Mouse (Mus musculus): ENCODE measurements around the gene Fbxl2.

The Fbxl2 gene

GRCm38 (mm10) chr9:114016402-114016801, 29.6 kb downstream of the Fbxl2 start:
- DNase-seq, result no peak

- no peak for DNase-seq
Measured at GRCm38 (mm10) chr9:114015724-114016123, 30.3 kb downstream of the Fbxl2 start.

GRCm38 (mm10) chr9:114014034-114014433, 32.0 kb downstream of the Fbxl2 start:
- no peak for DNase-seq

GRCm38 (mm10) chr9:114011203-114011602, 34.8 kb downstream of the Fbxl2 start:
- no peak for DNase-seq

- no peak for DNase-seq
Measured at GRCm38 (mm10) chr9:114009526-114009925, 36.5 kb downstream of the Fbxl2 start.

- DNase-seq, result no peak
Measured at GRCm38 (mm10) chr9:114007850-114008350, 38.1 kb downstream of the Fbxl2 start.

GRCm38 (mm10) chr9:114006801-114007200, 39.2 kb downstream of the Fbxl2 start:
- DNase-seq, result no peak

GRCm38 (mm10) chr9:113998311-113998710, 47.7 kb downstream of the Fbxl2 start:
- DNase-seq, result no peak

- no peak for DNase-seq
Measured at GRCm38 (mm10) chr9:113992810-113993209, 53.2 kb downstream of the Fbxl2 start.

- DNase-seq, result peak; percentile 33 to 75
Measured at GRCm38 (mm10) chr9:113990547-113991248, 55.3 kb downstream of the Fbxl2 start.

GRCm38 (mm10) chr9:113984946-113985620, 60.9 kb downstream of the Fbxl2 start:
- DNase-seq, result no peak

GRCm38 (mm10) chr9:113982883-113983670, 62.9 kb downstream of the Fbxl2 start:
- DNase-seq, result no peak

GRCm38 (mm10) chr9:113982451-113982850, 63.5 kb downstream of the Fbxl2 start:
- DNase-seq, result no peak

- no peak for DNase-seq
Measured at GRCm38 (mm10) chr9:113981099-113981880, 64.7 kb downstream of the Fbxl2 start.

- no peak for DNase-seq
Measured at GRCm38 (mm10) chr9:113979356-113979755, 66.6 kb downstream of the Fbxl2 start.

GRCm38 (mm10) chr9:113978656-113979055, 67.3 kb downstream of the Fbxl2 start:
- no peak for DNase-seq

GRCm38 (mm10) chr9:113977225-113977840, 68.7 kb downstream of the Fbxl2 start:
- DNase-seq, result no peak

- DNase-seq, result no peak
Measured at GRCm38 (mm10) chr9:113976264-113976663, 69.7 kb downstream of the Fbxl2 start.

GRCm38 (mm10) chr9:113975442-113975841, 70.5 kb downstream of the Fbxl2 start:
- DNase-seq, result no peak

GRCm38 (mm10) chr9:113974945-113975344, 71.0 kb downstream of the Fbxl2 start:
- DNase-seq, result no peak

GRCm38 (mm10) chr9:113973857-113974256, 72.1 kb downstream of the Fbxl2 start:
- no peak for DNase-seq

- no peak for DNase-seq
Measured at GRCm38 (mm10) chr9:113971615-113972014, 74.4 kb downstream of the Fbxl2 start.

All from spleen, adult 18-20 months (tissue).